Mouse (Mus musculus) CD4-positive, CD25-positive, alpha-beta regulatory T cell, adult 2 months (primary cell): Measurements from ENCODE around the gene Madd.
"Not testable (repeated sequence)": the region's sequence is repeated elsewhere in the genome, so short reads cannot be mapped to it uniquely, and the experiment has no call there.

ENCODE experiments used
- DNase-seq: peaks from one replicate; pipeline ENCODE4 v3.0.0-alpha.2; 2012; ENCODE audit warnings: low read depth, low spot score

The Madd gene

DNA sequence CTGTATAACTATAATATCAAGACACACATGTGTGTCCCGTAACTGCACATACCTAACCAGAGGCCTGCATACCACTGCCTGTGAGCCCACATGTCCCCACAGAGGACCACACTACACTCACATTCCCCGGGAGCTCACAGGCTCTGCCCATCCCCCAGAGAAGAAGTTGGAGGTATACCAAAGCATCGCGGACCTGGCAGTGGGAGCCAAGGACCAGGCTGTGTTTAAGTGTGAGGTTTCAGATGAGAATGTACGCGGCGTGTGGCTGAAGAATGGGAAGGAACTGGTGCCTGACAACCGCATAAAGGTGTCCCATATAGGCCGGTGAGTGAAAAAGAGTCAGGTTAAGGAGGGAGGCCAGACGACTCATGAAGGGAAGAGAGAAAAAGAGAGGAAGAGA is 58.5 kb downstream of the Madd start:
- no peak for DNase-seq

DNA sequence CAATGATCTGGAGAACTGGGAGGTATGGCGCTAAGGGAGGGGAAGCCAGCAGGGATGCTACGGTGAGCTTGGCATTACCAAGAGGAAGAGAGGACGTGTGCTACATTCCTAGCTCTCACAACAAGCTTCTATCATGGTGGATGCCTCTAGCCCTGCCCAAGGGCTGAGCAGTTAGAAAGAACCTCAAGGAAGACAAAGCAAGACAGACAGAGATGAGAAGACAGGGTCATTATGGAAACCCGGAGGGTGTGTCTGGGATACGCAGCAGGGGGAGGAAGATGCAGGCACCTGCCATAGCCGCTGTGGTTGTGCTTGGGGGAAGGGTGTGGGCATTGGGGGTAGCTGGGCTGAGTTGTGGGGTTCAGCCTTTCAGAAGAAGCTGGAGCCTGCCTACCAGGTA is 60.1 kb downstream of the Madd start:
- no peak for DNase-seq

DNA sequence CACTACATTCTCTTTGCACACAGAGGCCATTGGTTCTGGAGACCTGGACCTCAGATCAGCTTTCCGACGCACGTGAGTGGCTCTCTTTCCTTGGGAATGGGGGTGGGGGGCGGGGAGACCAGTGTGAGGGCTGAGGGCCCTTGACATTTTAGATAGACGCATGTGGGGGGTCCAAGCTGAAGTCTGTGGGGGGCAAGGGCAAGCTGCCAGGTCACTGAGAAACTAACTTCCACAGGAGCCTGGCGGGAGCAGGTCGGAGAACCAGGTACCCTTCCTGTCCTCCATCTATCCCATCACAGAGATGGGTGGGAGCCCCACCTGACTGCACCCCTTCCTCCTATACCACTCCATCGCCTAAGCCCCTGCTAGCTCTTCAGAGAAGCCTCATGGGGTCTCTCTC is 62.1 kb downstream of the Madd start:
- DNase-seq: no peak

DNA sequence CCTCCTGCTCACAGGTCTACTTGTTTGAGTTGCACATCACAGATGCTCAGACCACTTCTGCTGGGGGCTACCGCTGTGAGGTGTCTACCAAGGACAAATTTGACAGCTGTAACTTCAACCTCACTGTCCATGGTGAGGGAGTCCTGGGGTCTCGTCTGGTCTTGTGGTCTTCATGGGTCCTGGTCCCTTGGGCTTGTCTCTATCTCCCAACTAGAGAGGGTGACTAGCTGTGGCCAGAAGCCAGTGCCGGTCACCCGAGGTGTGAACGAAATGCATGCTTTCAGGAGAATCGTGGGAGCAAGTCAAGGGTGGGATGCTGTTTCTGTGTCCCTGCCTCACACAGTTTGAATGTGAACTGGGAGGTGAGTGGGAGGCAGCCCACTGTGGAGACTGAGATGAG is 62.6 kb downstream of the Madd start:
- no peak for DNase-seq

DNA sequence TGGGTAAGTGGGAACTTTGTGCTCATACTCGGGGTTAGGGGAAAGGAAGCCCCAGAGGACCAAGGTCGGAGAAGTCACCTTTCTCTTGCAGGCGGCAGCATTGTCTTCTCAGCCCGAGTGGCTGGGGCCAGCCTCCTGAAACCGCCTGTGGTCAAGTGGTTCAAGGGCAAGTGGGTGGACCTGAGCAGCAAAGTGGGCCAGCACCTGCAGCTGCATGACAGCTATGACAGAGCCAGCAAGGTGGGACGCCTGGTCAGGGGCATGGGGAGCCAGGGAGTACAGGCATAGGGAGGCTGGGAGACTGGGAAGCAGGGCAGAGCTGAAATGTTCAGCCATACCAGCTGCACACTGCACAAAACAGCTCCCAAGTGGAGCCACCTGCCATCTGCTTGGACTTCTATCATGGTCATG is 63.4 kb downstream of the Madd start:
- no peak for DNase-seq

DNA sequence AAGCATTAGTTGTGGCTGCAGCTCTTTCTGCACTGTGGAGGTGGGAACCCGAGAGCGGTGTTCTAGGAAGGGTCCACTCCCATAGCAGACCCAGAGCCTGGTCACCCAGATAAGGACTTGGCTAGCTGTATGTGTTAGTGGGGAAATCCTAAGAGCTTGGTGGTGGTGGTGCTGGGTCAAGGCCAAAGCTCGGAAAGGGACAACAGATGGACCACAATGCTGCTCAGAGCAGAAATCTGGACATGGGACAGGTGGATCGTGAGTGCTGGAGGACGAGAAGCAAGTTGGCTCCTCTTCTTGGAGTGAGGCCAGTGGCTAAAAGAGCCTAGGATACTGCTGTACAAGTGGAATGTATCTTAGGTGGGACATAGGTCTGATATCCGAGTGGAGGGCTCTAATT is 64.1 kb downstream of the Madd start:
- DNase-seq: no peak

DNA sequence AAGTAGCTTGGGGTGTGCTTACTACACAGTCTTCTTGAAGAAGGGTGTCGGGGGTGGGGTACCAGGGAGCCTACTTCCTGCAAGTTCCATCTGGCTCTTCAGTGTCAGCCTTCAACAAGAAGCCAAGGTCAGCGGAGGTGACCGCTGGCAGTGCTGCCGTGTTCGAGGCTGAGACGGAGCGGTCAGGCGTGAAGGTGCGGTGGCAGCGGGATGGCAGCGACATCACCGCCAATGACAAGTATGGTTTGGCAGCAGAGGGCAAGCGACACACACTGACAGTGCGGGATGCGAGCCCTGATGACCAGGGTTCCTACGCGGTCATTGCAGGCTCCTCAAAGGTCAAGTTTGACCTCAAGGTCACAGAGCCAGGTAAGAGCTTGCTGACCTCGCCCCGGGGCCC is 64.6 kb downstream of the Madd start:
- no peak for DNase-seq

DNA sequence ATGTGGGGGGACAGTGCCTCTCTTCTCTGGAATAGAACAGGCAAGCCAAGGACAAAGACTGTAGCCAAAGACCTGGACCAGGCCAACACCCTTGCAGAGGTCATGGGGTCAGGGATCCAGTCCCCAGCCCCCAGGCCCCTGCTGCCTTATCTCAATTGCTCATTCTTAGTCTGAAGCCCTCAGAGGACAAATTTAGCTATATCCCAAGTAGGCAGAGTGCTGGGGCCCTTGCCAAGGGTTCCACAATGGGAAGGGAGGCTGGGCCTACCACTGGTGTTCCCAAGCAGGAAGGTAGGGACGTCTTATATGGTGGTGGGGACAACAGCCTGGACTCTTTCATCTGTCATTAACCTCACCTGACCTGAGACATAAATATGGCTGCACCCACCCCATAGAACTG is 65.0 kb downstream of the Madd start:
- DNase-seq: no peak

DNA sequence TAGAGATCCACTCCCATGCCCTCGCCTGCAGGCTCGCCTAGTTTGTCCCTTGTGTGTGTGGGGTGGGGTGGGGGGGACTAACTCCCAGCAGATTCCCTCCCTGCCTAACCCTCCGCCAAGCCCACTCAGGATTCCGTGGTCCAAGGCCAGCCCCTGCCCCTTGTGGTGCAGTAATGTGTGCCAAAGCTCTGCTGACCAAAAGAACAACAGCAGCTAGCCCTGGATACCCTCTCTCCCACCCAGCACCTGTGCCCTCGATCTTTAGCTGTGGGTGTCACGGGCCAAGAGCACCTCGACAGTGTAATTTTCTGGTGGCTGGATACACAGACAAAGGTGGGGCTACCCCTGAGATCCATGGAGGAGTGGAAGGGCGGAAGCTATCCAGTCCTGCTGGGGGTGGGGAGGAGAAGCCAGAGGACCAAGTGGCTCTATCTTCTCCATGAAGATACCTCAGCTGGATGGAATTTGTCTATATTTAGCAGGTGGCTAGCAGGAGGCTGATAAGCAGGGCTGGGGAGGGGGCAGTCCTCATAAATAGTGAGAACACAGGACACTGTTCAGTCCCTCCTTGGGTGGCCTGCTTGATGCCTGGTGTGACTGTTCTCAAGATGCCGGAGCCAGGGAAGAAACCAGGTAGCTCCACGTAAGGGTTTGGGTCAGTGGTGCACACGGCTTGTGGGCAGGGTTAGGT is 65.9 kb downstream of the Madd start, which contains the start of gene Mybpc3:
Mybpc3 (plus strand) TSS at position 560 of the 691 bp plus-strand sequence.
- no peak for DNase-seq

DNA sequence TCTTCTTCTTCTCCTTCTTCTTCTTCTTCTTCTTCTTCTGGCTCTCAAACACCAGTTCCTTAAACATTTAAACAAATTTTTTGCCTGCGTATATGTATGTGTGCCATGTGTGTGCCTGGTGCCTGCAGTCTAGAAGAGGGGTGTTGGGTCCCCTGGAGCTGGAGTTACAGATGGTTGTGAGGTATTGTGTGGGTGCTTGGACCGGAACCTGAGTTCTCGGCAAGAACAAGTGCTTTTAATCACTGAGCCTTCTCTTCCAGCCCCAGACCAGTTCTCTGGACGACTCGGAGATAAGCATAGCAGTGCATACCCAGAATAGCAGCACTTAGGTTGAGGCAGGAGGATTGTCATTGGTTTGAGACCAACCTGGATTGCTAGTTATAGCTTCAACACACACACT is 66.8 kb downstream of the Madd start:
- no peak for DNase-seq

DNA sequence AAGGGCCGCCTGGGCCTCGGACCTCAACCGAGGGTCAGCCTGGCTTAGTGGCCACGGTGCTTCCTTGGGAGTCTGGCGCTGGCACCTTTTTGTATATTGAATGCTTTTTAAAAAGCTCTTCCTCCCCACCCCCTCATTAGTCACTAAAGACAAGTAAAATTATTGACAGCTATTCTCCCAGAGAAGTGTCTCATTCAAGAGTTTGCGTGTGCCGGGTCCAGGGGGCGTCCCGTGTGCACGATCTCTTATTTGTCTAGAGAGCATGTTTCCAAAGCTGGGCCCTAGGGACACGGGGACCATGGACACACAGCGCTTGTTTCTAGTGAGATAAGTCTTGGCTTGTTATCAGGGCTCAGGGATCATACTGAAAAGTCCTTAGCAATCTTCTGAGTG is 68.1 kb downstream of the Madd start:
- DNase-seq: no peak

DNA sequence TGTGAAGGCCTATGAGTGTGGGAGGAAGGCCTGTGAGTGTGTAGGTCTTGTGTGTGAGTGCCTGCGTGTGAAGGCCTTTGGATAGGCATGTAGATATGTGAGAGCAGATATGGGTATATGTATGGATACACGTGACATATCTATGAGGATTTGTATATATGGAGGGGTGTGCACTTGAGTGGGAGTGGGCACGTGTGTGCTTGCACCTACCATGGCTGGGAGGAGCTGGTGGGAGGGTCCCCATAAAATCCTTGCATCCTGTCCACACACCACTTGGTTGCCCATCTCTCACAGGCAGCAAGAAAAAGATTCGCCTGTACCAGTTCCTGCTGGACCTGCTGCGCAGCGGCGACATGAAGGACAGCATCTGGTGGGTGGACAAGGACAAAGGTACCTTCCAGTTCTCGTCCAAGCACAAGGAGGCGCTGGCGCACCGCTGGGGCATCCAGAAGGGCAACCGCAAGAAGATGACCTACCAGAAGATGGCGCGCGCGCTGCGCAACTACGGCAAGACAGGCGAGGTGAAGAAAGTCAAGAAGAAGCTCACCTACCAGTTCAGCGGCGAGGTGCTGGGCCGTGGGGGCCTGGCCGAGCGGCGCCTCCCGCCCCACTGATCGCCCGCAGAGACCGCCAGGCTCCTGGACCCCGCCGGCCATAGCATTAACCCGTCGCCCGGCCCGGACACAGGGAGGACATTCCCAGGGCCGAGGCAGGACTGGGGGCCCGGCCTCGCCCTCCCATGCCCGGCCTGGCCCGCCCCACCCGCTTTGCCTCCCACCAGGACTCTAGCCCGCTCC is 68.7 kb downstream of the Madd start:
- DNase-seq: peak; percentile 70

DNA sequence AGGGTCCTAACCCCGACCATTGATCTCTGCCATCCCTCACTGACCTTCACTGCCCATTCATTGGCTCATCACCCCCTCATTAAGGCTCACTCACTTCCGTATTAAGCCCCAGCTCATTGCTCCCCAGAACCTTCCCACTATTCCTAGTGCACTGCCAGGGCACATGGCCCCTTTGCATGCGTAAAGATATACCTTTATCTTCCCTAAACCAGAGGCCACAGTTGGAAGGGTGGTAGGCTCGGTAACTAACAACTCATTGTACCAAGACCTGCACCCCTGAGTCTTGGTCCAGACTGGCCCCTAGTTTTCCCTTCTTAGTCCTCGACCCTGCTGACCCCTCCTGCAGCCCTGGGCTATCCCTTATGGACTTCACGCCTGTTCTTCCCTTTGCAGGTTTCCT is 69.8 kb downstream of the Madd start:
- no peak for DNase-seq

DNA sequence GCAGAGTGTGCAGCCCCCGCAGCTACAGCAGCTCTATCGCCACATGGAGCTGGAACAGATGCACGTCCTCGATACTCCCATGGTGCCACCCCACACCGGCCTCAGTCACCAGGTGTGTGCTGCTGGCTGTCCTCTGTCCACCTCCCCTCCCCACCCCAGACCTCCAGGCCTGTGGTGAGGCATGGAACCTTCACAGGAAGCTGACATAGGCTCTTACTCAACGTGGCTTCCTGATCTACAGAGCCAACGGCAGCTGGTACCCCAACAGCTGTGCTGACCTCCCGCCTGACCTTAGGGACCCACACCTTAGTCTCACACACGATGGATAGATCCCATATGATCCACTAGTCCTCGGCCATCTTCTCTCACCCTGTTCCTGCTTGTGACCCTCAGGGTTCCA is 70.3 kb downstream of the Madd start:
- no peak for DNase-seq

DNA sequence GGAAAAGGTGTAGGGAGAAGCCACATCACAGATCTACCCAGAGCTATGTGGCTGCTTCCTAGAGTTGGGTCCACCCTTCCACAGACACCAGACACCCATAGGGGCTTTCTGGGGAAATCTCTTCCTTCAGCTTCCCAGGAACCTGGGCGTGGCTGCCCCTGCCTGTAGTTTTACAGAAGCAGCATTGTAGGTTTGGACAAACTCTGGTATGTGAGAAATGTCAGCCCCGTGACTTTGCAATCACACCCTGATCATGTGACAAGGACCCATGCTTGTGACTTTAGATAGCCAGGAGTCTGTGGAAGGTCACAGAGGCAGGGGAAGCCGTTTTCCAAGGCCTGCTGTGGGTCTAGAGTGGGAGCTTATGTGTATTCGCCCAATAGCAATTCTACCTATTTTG is 71.1 kb downstream of the Madd start:
- no peak for DNase-seq

DNA sequence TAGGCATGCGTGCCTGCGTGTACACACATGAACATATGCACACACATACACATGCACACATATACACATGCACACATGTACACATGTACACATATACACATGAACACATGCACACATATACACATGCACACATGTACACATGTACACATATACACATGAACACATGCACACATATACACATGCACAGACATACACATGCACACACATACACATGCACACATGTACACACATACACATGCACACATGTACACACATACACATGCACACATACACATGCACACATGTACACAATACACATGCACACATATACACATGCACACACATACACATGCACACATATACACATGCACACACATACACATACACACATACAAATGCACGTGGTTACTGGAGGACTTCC is 71.8 kb downstream of the Madd start:
- not testable (repeated sequence) for DNase-seq

DNA sequence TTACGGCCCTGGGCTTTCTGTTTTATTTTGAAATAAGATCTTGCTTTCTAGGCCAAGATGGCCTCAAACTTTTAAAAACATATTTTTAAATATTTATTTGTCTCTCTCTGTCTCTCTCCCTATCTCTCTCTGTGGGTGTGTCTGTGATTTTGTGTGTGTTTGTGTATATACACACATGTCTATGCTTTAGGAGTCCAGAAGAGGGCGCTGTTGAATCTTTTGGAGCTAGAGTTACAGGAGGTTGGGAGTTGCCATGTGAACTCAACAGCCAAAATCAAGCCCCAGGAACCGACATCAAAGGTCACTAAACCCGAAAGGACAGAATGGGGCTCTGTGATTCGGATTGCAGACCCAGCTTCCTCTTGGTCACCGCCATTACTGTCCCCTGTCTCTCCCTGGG is 73.2 kb downstream of the Madd start:
- no peak for DNase-seq

DNA sequence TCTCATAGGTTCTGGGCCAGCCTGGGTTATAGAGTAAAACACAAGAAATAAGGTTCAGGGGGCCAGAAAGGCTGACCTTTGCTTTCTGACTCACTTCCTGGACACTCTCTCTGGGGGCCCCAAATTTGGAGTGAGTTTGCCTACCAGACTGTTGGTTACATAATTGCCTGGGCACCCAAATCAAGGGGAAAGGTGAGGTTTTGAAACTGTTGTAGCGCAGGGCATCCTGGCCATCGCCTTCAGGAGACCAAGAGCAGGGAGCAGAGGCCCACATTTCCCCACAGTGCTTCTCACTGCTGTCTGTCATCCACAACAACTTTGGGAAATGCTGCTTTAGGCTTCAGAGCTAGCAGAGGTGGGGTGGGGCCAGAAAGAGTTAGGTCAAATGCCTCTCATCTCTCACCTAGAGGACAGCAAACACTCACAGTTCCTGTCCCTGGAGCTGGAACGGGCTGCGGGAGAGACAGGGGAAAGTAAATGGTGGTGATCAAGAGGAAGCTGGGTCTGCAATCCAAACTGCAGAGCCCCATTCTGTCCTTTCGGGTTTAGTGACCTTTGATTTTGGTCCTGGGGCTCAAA is 73.7 kb downstream of the Madd start:
- DNase-seq: no peak

DNA sequence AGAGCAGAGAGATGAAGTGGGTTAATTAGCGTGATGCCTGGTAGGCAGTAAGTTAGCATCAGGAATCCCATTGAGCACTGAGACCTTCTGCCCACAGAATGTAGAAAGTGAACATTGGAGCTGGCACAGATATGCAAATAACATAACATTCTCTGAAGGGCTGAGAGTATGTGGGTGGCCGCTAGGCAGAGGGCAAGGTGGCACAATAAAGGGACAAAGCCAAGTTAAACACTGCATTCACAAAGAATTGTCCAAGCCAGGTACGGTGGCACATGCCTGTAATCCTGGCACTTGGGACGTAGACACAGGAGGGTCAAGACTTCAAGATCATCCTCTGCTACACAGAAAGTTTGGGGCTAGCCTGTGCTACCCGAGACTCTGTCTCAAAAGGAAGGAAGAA is 74.4 kb downstream of the Madd start:
- DNase-seq: no peak

DNA sequence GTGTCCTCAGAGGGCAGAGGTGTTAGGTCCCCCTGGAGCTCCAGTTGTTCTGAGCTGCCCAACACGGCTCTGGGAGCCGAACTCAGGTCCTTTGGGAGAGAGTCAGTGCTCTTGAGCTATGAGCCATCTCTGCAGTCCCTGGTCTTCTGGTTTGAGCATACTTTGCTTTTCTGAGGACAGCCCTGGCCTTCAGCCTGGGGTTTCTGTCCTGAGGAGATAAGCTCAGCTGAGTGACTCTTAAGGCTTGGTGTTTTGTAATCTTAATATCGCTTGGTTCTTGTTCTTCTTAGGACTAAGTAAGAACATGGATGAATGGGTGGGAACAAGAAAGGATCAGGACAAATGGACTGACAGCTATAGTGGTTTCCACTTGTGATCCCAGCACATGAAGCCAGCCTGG is 75.5 kb downstream of the Madd start:
- DNase-seq: no peak

DNA sequence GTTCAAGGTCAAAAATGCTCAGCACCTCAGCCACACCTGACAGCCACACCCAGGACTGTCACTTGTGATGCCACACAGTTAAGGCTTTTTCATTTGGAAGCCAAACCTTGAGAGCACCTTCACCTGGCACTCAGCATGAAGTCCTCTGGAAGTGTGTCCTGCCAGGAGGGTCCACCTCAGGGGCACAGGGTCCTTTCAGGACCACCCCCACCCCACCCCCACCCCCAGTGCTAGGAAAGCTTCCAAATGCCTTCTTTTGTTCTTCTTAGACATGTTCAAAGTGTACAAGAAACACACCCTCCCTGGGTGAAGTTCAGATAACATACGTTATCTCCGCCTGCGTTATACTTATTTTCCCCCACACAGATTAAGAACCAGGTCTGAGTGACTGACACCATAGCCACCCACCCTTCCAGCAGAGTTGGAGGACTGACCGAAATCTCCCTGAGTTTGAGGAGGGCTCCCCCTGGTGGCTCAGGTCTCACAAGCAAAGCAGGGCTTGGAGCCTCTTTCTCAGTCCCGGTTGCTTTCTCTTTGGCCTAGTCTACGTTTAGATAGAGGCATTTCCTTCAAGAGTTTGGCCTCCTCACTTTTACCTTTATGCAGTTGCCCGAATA is 82.4 kb downstream of the Madd start:
- peak; percentile 94 for DNase-seq

DNA sequence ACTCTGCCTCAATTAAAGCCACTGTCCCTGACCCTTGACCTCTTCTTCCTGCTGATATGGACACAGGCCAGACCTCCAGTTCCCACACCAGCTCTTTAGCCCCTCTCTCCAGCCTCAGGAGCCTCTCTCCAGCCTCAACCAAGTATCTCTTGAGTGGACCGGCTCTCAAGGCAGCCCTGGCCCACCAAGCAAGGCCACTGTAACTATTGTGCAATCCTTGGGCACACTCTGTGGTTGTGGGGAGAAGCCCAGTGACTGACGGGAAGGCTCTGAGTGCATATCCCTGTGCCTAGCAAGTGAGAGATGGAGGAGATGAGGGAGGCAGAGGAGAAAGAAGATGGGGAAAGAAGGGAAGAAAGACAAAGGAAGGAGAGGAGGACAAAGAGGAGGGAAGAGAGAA is 85.5 kb downstream of the Madd start:
- no peak for DNase-seq

DNA sequence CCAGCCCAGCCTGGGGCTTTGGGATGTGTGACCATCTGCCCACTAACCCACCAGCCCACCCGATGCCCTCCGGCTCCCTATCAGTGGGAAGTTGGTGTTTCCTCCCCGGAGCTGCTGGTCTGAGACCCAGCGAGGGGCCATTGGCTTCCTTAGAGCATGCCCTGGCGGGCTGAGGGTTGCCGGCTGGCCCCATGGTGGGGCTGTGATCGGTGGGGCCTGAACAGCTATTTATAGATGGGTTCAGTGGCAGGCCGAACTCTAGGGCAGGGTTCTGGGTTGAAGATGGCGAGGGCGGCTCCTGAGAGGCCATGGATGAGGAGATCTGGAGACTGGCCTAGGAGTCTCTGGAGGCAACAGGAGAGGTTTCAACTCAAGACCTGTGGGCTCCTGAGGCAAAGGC is 86.6 kb downstream of the Madd start:
- no peak for DNase-seq
